Mouse (Mus musculus) ovary, adult 18-20 months (tissue): Measurements from ENCODE around the gene C7.

Experiments used
- DNase-seq: peaks from one replicate; pipeline ENCODE4 v3.0.0; 2022; ENCODE audit warnings: low spot score, mixed read lengths

The C7 gene

GRCm38 (mm10) chr15:4973355-4973754 lies 90.2 kb downstream of the C7 start:
- DNase-seq: no peak
